Mouse (Mus musculus): ENCODE measurements at regions not wholly inside any gene's neighbourhood (a gene's known extent, or its start where the extent isn't known, plus 50 kb on each side); places are given as distances from the start of the nearest gene placed in this dataset.
"Not testable (repeated sequence)": the region's sequence is repeated elsewhere in the genome, so short reads cannot be mapped to it uniquely, and the experiment has no call there.

DNA sequence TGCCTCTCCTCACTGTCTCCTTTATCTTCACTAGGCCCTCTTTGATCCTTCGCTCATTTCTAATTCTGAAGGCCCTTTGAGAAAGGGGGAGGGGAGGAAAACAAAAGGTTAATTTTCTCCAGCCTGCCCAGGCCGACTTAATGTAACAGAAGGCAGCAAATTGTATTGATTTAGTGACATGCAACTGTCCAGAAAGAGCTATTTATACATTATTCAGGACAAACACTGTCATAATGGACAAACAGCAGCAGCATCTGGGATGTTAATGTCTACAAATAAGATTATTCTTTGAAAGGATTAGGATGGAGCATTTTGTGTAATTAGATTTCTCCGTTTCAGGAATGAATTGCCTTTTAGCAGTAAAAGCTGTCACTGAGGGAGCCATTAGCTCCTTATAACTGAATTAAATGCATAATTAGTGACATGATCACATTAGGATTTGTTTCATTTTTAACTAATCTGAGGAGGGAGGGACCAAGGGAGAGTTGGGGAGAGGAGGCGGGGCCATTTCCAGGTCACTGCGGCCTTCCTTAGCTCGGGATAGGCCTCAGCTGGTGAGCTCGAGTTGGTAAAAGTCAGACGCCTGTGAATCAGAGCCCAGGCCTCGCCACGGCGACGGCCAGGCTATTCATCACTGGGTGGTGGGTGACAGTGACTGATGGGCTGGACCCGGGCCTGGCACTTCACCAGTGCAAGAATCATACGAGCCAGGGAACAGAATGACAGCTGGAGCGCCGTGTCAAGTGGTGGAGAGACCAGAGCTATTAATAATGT, 167.7 kb downstream of the Nkx6-1 start:
- DNase-seq (ENCODE audit: low spot score): no peak

DNA sequence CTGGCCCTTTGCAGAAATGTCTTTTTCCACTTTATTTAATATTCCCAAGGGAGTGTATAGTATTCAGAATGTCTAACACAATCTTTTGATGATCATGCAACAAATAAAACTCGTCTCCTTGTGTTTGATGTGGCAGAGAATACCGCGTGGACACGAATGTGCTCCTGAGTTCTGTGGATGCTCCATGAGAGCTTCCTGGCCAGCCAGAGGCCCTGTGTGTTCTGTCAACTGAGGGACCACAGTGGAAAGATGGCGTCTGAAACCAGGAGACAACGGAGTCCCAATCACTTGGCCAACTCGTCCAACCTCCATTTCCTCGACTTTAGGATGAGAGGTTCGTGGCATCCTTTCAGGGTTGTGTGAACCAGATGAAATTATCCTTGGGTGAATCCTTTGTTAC, 168.6 kb downstream of the Nkx6-1 start:
- no peak for DNase-seq (ENCODE audit: low spot score)

DNA sequence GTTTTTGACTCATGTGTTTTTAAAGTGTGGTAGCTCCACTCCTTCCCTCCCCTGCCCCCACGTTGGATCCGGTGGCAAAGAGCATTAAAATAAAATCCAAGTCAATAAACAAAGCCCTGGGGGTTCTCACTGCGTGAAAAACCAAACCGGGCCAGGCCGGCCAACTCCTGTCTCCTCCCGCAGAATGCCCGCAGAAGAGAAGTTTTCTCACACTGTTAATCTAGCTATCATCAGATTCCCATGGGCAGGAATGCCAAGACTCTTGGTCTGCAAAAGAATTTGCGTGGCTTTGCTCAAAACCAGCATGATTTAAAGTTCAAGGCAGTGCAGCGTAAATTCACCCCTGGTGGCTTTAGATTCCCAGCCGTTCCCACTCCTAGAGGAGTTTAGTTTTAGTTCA, 219.0 kb downstream of the Nkx6-1 start:
- no peak for DNase-seq (ENCODE audit: low spot score)

DNA sequence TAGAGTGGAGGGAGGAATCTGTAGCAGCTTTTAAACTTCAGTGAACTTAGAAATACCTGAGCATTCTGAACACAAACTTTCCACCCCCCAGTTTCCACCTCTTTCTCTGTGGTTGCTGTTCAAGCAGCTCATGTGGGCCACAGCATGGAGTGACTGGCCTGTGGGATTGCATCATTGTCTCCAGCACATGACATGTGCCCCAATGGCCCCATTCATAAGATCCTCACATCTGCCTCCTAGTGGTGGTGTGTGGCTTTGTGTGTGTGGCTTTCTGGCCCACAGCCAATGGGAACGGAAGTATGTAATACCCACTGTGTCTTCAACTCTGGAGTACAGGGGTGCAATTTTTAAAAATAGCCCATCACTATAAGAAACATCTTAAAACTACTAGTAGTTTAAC, 223.0 kb downstream of the Nkx6-1 start:
- DNase-seq (ENCODE audit: low spot score): no peak

DNA sequence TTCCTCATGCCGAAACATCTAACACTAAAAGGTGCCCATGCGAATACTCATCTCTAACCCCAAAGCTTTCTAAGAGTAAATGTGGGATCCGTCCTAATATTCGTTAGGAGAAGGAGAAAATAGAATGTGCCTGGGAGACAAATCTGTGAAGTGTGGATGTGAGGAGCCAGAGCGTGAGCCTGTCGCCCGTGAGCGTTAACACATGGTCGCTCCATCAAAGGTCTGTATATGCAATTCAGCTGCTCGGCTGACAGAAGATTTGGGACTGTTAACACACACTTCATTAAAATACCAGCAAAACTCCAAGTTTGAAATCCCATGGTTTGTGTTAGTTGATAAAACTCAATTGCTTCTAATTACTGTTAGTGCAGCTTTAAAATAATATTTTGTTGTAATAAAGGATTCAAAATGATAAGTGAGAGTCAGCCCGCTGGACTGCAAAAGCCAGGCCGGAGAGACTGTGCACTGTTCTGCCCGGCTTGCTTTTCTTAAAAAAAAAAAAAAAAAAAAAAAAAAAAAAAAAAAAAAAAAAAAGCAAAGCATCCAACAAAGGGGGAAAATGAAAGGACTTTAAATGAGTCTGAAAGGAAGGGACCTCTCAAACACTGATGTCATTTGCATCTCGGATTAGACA, 227.0 kb downstream of the Nkx6-1 start:
- DNase-seq (ENCODE audit: low spot score): no peak

DNA sequence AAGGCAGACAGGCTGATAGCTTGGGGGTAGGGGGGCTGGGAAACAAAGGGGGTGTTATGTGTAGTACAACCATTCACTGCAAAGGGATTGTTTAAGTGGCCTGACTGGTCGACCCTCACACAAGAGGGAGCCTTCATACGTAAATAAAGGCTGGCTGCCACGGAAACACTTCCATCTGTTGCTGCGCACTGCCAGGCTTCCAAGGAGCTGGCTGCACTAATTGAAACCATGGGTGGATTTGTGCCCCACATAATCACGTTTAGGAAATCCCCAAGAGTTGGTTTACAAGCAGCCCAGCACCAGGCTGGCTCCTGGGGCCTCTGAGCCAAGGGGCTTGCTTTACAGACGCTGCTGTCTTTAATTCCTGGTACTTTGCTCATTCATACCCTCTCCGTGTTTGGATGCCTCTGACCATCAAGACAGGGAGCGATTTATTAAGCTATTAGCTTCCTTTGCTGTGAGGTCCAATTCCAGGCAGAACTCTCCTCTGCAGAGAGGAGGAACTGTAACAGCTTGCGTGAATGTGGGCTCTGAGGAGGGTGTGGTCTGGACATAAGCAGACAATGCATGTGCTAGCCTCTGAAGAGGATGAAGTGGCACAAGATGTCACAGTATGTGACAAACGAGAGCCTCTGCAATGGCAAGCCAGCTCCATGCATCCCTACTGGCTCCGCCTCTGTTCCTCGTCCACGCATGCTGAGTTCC, 238.6 kb downstream of the Nkx6-1 start:
- no peak for DNase-seq (ENCODE audit: low spot score)

DNA sequence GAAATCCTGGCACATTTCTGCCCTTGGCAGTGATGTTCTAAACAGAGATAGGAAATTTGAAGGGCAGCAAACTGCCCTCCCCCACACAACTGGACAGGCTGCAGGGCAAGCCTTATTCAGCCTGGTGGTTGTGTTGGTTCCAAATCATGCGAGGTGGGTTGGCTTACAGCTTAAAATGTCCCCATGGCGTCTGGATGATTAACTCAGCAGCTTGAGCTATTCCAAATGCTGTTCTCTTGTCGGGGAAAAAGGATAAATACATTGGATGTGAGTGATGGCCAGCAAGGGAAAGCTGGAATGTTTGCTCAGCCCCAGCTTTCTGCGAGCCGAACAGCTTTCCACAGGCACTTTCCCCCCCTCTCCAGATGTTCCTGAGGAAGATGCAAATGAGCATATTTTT, 280.5 kb downstream of the Nkx6-1 start:
- no peak for DNase-seq (ENCODE audit: low spot score)

DNA sequence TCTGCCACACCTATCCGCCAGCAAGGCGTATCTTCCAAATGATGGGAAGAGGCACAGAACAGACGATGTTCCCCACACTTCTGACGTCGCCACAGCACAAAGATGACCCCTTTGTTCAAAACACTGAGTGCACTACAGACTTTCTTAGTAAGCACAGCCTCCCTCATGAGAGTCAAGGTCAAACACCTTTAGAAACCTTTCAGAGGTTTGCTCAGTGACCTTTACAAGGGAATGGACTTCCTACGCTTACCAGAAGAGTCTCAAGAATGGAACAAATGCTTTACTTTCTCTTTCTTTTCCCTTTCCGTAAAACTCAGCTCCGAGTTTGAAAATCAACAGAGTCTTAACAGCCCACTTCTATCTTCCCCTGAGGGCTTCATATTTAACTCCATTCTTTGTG, 283.4 kb downstream of the Nkx6-1 start:
- DNase-seq (ENCODE audit: low spot score): no peak

DNA sequence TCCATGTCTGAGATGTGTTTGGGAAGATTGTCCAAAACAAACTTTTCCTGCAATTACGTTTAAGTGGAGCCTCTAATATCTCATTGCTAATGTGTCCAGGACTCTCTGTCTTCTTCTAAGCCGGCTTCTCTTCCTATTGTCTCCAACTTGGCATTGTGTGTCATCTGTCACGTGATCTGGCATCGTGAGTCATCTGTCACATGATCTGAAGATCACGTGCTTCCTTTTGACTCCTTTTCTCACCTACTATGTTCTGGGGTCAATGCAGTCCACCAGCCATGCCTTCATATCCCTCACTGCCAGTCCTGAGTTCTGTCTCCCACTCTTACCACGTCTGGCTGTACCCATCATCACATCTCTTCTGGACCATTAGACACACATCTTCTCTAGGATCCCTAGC, 288.1 kb downstream of the Nkx6-1 start:
- no peak for DNase-seq (ENCODE audit: low spot score)

DNA sequence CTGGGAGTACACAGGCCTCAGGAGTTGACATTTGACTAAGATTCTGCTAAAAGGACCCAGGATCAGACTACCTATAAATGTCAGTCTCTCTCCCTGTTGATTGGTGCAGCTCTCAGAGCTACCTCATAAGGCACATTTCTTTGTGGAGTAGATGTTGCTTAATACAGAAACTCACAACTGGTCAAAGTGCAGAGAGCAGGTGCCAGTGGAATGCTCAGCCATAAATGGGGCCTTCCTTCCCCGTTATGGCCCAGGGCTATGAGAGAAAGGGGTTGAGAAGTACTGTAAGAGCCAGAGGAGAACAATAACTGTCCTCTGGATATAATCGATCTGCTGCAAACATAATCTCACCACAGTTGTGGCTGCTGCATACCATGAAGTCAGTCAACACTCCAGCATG, 290.7 kb downstream of the Nkx6-1 start:
- no peak for DNase-seq (ENCODE audit: low spot score)

DNA sequence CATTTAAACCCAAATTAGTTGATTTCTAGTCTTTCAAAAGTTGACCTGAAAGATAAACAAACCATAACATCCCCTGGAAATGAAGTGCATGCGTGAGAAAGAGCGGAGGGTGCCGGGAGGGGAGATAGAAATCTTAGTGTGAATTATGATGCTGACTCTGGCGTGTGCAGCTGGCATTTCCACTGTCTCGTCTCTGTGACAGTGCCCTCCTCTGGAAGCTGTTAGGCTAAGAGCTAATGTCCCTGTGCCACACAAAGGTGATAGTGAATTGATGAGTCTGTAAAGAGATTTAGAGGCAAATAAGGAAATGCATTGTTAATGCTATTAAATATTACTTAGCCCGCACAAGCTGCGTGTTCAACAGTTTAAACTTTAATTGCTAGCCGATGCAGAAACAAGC, 292.6 kb downstream of the Nkx6-1 start:
- no peak for DNase-seq (ENCODE audit: low spot score)

DNA sequence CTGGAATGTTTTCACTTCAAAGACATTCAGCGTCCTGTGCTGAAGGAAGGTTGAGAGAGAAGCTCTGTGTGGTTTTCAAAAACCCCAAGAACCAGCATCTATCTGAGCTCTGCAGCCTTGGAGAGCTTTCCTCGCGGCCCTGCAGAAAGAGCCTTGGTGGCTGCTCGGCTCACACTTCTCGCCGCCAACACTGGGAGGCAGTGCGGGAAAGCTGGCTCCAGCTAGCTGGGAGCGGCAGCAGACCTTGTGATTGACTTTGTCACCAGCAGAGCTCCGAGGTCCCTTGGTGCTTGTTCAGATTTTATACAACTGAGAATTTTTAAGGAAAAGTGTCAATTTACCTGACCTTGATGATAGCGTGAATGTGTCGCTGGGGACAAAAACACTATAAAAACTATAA, 299.4 kb downstream of the Nkx6-1 start:
- peak; percentile 28 for DNase-seq (ENCODE audit: low spot score)

DNA sequence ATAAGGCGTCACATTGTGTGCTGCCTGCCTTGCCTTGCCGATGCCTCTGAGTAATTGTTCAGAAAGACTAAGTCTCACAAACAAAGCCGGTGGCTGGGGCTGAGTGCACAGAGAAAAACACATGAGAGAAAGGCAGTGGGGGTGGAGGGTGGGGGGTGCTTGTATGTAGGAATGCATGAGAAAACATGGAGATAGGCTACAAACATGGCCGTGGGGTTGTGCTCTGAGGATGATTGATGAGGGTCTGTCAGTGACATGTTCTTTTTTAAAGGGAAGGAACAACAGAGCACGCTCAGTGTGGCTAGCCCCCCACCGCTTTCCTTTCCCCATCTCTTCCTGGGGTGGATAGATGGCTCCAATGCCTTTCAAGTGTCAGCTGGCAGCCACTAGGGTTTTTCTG, 304.8 kb downstream of the Nkx6-1 start:
- DNase-seq (ENCODE audit: low spot score): no peak

DNA sequence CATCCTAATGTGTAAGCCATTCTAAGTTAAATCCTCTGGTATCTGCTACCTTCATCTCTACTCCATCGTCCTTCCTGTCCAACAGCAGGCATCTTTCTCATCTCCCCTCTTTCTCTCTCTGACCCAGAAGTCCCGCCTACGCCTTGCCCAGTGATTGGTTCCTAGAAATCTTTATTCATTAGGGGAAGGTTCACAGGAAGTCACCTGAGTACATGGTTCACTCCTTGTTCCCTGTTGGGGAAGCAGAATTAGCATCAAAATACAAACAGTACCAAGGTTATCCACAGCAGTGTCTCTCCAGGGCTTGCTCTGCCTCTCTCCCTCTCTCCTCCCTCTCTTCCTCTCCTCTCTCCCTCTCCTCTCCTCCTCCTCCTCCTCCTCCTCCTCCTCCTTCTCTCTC, 319.4 kb downstream of the Nkx6-1 start:
- DNase-seq (ENCODE audit: low spot score): no peak

DNA sequence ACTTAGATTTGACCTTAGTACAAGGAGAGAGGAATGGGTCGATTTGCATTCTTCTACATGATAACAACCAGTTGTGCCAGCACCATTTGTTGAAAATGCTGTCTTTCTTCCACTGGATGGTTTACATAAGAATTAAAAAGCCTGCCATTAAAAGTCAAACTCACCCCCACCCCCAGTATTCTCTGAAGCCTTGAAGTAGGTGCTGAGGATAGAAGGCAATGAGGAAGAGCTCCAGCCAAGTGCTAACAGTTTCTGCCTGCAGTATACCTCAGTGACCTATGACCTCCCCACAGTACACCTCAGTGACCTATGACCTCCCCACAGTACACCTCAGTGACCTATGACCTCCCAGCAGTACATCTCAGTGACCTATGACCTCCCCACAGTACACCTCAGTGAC, 328.4 kb downstream of the Nkx6-1 start:
- DNase-seq (ENCODE audit: low spot score): not testable (repeated sequence)

DNA sequence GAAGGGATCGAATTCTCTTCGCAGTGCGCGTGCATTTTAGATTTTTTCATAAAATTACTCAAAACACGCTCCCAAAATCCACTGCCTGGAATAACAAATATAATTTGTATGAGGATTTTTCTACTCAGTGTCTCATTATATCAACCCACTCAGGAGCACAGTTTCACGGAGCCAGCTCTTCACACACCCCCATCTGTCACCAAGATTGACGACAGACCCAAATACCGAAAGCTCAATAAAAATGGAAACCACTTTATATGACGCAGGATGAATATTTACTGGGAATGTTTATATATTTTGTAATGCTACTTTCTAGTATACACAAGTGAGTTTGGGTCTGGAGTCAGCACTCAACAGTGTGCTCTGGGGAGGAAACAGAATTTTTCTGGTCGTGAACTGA, 333.0 kb downstream of the Nkx6-1 start:
- DNase-seq (ENCODE audit: low spot score): no peak

DNA sequence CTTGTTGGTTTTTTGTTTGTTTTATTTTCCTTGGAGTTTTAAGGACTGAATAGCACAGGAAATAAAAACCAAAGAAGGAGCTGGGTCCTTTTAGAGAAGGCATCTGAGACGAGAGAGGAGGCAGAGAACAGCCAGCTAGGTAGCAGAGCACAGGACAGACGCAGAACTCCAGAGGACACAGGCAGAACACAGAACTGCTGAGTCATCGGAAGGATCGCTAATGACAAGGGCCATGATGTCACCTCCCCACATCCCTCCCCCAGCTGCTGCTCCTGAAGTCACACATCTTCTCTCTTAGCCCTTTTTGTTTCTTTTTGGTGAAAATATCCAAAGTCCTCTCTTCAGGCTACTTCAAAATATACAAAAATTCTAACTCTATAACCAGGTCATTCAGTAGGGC, 338.7 kb downstream of the Nkx6-1 start:
- no peak for DNase-seq (ENCODE audit: low spot score)

DNA sequence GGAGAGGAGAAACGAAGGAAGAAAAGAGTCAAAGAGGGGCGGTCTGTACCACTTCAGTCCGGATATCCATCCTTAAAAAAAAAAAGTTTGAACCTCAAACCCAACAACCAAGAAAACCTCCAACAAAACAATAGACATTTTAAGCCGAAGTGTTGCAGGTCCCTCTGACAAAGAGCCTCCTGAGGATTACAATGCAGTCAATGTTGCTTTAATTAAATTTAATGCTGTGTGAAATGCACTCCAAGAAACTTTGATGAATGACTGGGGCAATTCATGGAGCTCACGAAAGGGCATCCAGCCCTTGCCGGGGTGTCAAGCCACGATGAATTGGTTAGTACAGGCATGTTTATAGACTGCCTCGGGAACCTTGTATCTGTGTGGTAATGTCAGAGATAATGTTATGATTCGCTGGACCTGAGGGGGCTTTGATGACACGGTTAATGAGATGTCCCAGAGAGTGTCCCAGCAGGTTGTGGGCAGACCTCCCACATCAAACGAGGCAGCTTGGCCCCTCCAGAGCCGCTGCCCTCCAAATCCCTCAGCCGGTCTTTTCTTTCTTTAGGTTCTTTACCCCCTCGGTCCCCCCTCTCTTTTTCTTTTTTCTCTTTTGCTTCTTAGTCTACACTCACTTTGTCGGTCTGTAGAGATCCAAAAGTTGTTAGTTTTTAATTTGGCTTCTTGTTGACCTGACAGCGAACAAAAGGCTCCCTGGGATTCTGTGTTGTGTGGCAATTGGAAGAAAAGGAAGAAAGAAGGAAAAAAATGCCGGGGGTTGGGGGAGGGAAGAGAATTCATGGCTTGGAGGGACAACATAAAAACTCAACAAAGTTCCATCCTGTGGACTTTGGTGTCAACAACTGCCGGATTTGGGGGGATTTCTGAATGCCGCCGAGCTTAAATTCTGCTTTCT, 341.5 kb downstream of the Nkx6-1 start:
- no peak for DNase-seq (ENCODE audit: low spot score)

DNA sequence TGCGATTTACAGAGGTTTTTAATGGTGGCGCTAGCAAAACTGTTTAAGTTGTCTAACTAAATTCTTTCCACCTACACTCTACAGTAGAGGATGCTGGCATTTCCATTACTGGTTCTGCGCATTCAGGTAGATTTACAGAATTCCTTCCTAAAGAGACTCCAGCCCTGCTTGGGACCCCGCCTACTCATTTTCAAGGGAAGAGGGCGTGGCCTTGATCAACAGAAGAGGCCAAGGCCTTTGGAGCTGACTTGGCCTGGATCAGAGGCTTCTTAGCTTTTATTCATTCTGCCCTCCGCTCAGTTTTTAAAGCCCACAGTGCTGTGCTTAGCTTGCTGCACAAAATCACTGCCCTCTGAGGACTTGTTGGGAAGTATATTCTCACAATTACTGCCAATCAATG, 364.8 kb downstream of the Nkx6-1 start:
- no peak for DNase-seq (ENCODE audit: low spot score)

DNA sequence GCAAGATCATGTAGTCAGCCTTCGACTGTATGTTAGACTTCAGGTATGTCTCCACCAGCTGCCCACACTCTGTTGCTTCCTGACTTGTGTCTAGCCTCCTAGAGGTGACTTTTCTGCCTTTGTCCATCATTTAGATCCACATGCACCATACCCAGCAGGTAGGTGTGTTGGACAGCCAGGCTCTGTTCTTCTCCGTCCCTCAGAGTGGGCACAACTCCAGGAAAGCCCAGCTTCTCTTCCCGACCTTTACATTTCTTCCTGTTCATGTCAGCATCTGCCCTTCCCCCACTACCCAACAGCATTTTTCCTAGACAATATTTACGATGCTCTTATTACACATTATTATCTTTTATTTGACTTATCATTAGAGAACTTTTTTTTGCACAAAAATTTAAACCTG, 366.4 kb downstream of the Nkx6-1 start:
- DNase-seq (ENCODE audit: low spot score): no peak

DNA sequence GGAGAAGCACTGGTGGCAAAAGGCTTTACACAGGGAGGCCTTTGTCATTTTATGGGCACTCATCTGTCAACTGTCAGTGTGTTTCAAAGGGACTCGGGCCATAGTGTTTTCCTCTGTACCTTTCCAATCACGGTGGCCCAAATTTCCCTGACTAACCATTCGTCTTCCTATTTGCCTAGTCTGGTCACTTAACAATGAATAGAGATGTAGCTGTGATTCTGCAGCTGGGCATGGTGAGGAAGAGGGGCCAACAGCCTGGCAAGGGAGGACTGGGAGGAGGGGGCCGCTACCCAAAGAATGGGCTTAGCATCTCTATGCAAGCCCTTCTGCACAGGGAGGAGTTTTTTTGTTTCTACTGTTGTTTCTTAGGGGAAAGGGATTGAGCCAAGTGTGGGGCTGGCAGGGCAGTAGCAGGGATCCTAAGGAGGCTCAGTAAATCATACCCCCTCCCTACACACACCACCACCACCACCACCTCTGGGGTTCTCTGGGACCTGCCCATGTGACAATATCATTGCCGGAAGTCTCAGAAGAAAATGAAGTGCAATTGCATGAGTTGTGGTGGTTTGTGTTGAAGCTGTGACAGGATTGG, 367.2 kb downstream of the Nkx6-1 start:
- no peak for DNase-seq (ENCODE audit: low spot score)

DNA sequence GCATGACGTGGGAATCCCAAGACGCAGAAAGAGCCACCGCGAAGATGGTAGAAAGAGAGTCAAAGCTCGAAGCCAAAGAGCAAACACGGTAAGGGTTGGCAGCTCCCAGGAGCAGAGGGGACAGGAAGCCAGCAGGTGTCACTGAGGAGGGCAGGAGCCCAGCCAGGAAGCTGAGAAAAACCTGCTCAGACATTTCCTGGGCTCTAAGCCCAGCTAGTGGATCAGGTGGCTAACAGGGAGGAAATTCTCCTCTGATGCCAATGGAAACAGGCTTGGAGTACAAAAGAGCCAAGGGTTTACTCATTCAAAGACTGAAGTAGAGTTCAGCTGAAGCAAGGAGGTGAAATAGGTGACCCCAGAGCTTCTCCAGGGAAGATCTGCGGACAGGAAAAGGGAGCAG, 368.9 kb downstream of the Nkx6-1 start:
- no peak for DNase-seq (ENCODE audit: low spot score)

Data from urinary bladder, postnatal 25 days (tissue).